Mouse (Mus musculus): ENCODE measurements around the gene Fam76b. TPM values are rescaled to one million over a fixed set of nuclear protein-coding genes. Genes with fewer than 3 reads are reported as not detected.

The Fam76b gene
- polyA plus RNA-seq (2017; shearing (Covaris generic)): 48.5 TPM

DNA sequence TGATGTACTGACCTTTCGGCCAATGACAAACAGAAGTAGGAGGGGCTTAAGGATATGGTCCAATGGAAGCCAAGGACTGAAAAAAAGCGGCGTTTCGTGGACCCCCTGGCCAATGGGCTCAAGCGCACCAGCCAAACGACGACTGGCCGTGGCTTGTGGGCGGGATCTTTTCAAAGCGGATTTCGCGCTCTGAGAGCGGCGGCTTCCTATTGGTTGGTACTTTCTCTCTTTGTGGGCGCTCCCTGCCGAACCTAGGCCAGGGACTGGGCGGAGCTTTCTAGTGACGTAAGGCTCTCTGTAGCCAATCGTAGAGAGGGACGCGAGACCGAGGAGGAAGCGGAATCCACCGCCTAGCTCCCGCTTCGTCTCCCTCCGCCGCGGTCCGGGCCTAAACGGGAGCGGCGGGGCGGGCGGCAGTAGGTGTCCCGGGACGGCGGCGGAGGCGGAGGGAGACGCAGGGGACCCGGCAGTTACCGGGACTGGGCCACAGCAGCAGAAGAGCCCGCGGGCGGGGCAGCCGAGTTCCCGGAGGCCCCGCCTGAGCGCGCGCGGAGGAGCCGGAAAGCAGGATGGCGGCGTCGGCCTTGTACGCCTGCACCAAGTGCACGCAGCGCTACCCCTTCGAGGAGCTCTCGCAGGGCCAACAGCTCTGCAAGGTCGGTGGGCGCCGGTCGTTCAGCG, at the start of gene Fam76b:
Fam76b (plus strand) TSS at position 311 of the 681 bp plus-strand sequence.

DNA sequence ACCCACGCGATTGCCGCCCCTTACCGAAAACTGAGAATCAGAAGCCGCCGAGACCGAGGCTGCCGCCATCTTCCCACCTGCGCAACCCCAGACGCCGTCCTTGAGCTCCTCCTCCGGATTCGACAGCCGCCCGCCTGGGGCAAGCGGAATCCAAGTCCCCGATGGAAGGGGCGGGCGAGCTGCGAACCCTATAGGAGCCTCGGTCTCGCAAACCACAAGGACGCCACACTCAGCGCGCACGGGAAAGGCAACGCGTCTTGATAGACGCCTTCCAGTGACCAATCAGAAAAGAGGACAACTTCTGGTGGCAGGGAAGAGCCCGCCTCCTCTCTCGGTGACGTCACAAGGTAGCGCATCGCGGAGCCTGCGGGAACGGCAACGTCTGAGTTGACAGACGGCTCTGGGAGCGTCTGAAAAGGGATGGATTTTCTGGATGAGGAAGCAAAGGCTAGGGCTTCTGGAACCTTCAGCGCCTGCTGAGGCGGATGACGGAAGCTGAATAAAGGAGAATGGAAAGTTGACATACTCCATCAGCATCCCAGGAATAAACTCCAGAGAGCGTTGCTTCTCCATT, 597 bp upstream of the Fam76b start, which contains the start of gene Cep57:
Cep57 (minus strand) TSS at position 276 of the 574 bp plus-strand sequence.

Other genes starting within 250 kb of the Fam76b start
- gene Mtmr2, start 79.3 kb upstream of the Fam76b start, polyA plus RNA-seq (2017; shearing (Covaris generic)): 52.6 TPM
- gene Cep57, start 609 bp upstream of the Fam76b start, polyA plus RNA-seq (2017; shearing (Covaris generic)): 53.9 TPM